Mouse (Mus musculus) G1E (cell line): Measurements from ENCODE around the gene Myo5a. TPM values are rescaled to one million over a fixed set of nuclear protein-coding genes. Genes with fewer than 3 reads are reported as not detected.

Experiments used
- ATAC-seq: 2 replicates; pipeline ENCODE4 v1.8.0; 2016; ENCODE audit warnings: mild to moderate bottlenecking; ENCODE audit not compliant: insufficient number of reproducible peaks, poor library complexity, low FRiP score, severe bottlenecking; ENCODE audit errors: extremely low read depth
- DNase-seq: peaks from one replicate; pipeline ENCODE4 v3.0.0; 2012; ENCODE audit warnings: low spot score
- H3K27me3 ChIP-seq: 2 replicates; pipeline ENCODE4 v1.6.1; 2012; ENCODE audit warnings: mild to moderate bottlenecking, low read length, inconsistent platforms; ENCODE audit not compliant: insufficient read depth
- H3K36me3 ChIP-seq: replicated peaks from 2 replicates; pipeline ENCODE3; 2012; ENCODE audit warnings: mild to moderate bottlenecking, inconsistent platforms
- H3K4me1 ChIP-seq: 2 replicates; pipeline ENCODE4 v1.6.1; 2012; ENCODE audit warnings: low read depth, low read length, inconsistent platforms, mixed read lengths; ENCODE audit not compliant: insufficient read depth
- H3K4me3 ChIP-seq: 2 replicates; pipeline ENCODE4 v1.5.1; 2012; ENCODE audit warnings: low read depth, mild to moderate bottlenecking, inconsistent platforms, low read length, moderate library complexity, mixed read lengths
- H3K9me3 ChIP-seq: replicated peaks from 2 replicates; pipeline ENCODE4 v1.6.1; 2012; ENCODE audit warnings: inconsistent platforms
- CTCF ChIP-seq: IDR thresholded peaks from 2 replicates; pipeline ENCODE4 v1.5.1; 2012; ENCODE audit warnings: low read depth, low read length, inconsistent platforms, mixed read lengths
- GATA1 ChIP-seq: IDR thresholded peaks from 2 replicates; pipeline ENCODE4 v1.6.1; 2012; ENCODE audit warnings: borderline replicate concordance, low read length, inconsistent platforms, mixed read lengths
- GATA2 ChIP-seq: IDR thresholded peaks from 2 replicates; pipeline ENCODE4 v1.6.1; 2012; ENCODE audit warnings: low read depth, low read length, inconsistent platforms, borderline replicate concordance
- POLR2AphosphoS5 ChIP-seq: IDR thresholded peaks from 2 replicates; pipeline ENCODE4 v1.6.1; 2012; ENCODE audit warnings: low read depth, low read length, inconsistent platforms; ENCODE audit not compliant: insufficient replicate concordance
- TAL1 ChIP-seq: conservative IDR thresholded peaks from 2 replicates; pipeline ENCODE4 v1.6.1; 2012; ENCODE audit warnings: low read depth, low read length, inconsistent platforms, mixed read lengths
- polyA plus RNA-seq: library from polyadenylated mRNA; stranded (reverse); fragments of >175 nt; gene quantifications from 2 replicates; pipeline ENCODE4 v1.2.3, GENCODE M21; 2012
- total RNA-seq, 2 experiments: library from RNA; stranded (forward) in 1 of 2; stranded (reverse) in 1 of 2; fragments of 200-1000 nt in 1 of 2; fragments of >200 nt in 1 of 2; fragmentation: Nextera tagmentation in 1 of 2; gene quantifications; 2 replicates each; pipeline ENCODE4 v1.2.3; 2014 to 2017

Gene Myo5a
- total and polyA plus RNA-seq, 3 experiments: 14.0 to 50.8 (median 43.1) TPM

DNA sequence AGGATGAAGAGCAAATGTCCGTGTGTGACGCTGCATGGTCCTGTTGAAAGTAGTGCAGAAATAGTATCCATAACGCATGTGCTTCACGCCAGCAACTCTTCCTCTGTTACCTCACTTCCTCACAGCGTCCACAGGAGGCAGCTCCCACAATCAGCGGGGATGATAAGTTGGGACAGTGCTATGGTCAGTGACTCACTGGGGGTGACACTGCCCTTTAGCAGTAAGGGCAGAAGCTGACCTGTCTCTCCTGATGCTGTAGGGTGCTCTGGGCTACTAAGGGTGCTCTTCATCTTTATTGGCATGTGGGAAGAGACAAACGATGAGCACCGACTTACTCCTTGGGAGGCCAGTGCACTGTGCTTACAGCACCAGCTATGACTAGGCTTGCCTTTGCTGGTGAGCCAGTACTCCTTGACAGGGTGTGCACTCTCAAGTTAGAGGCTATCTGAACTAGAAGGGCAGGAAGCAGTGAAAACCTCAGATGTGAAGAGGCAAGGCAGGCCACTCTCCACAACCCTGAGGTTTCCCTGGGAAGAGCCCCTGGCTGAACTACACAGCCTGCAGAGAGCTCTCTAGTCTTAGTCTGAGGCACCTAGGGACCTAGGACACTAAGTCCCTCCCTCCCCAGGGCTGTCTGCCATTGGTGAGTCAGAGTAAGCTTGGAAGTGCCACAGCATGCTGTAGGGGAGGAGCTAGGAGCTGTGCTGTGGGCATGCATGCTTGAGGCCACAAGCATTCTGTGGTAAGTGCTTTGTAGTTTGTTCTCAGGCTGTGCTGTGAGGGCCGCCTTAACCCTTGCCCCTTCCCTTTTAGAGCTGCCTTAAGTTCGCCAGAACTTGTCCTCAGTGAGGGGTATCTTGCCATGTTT, 150.8 kb downstream of the Myo5a start:
- Histone ChIP-seq H3K27me3 (no peaks in the 10 kb centered on the region), H3K4me3 (no peak overlapping the region), H3K4me1 (no peaks in the 10 kb centered on the region), H3K9me3 (no peaks in the 10 kb centered on the region), H3K36me3 (peaks cover 20% of the 10 kb centered on the region)
- ATAC-seq (no peak), DNase-seq (no peak)
- TF ChIP-seq CTCF: no peak
- TF ChIP-seq TAL1: no peak
- no peak for TF ChIP-seq GATA1
- TF ChIP-seq POLR2AphosphoS5: no peak
- TF ChIP-seq GATA2: no peak

DNA sequence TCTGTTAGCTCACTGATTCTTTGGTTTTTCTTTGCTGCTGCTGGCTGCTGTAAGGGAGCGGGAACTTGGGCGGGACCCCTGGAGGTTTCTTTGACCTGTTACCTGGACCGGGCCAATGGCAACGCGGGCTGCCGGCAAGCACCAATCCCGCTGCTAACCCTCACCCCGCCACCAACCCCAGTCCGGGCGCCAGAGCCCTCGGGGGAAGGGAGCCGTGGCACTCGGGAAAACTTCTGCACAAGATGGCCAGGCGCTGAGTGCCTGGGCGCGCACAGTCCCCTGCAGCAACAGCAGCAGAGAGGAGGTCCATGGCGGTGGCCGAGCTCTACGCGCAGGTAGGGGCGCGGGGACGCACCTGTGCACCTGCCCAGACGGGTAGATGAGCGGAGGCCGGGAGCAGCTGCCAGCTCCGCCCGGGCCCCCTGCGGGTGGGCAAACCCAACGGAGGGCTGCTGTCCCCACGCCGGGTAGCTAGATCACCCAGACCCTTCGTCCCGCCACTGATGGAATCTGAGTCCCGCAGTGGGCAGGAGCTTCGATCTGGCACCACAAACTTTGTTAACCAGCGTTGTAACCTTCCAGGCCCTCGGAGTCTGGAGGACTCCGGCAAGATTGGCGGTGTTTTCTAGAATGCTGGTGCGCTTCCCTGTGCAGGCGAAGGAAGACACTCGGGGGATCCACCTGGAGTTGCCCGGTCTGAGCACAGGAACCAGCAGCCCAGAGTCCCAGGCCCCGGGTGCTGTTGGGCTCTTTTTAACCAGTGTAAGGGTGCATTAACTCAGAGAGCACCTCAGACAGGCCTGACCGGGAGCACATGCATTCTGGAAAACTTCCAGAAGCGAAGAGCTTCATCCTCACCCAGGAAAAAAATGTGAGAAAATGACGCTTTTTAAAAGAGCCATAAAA, 161.3 kb downstream of the Myo5a start, which contains the start of gene Myo5c:
TSS of gene Myo5c (plus strand) at position 180 of the 906 bp plus-strand sequence.
- no peak for DNase-seq
- no peak within 1 kb of the TSS for H3K4me3 ChIP-seq
- TF ChIP-seq TAL1: no peak

DNA sequence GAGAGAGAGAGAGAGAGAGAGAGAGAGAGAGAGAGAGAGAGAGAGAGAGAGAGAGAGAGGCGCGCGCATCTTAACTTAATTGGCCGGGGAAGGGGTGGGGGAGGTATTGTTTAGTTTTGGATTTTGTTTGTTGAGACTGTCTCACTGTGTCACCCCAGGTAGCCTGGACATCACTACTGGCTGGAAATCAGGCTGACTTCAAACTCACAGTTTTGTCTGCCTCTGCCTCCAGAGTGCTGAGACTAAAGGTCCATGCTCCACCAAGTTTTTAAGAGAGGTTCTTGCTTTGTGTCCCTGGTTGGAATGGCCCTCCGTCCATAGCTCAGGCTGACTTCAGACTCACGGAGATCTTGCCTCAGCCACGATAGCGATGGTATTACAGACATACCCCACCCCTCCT, 162.0 kb downstream of the Myo5a start:
- ATAC-seq (no peak), DNase-seq (no peak)
- TF ChIP-seq GATA1 (no peak), GATA2 (no peak), POLR2AphosphoS5 (no peak), CTCF (no peak), TAL1 (no peak)
- H3K9me3 ChIP-seq: no peaks in the 10 kb centered on the region
- H3K4me3 ChIP-seq: no peak overlapping the region
- H3K4me1 ChIP-seq: no peaks in the 10 kb centered on the region
- peaks cover 7% of the 10 kb centered on the region for H3K27me3 ChIP-seq
- no peaks in the 10 kb centered on the region for H3K36me3 ChIP-seq

More for the DNA sequence above, 161.3 kb downstream of the Myo5a start, which contains the start of gene Myo5c:
- Histone ChIP-seq H3K27me3 (peaks cover 7% of the 10 kb centered on the region), H3K4me1 (no peaks in the 10 kb centered on the region), H3K9me3 (no peaks in the 10 kb centered on the region), H3K36me3 (no peaks in the 10 kb centered on the region)
- no peak for ATAC-seq

DNA sequence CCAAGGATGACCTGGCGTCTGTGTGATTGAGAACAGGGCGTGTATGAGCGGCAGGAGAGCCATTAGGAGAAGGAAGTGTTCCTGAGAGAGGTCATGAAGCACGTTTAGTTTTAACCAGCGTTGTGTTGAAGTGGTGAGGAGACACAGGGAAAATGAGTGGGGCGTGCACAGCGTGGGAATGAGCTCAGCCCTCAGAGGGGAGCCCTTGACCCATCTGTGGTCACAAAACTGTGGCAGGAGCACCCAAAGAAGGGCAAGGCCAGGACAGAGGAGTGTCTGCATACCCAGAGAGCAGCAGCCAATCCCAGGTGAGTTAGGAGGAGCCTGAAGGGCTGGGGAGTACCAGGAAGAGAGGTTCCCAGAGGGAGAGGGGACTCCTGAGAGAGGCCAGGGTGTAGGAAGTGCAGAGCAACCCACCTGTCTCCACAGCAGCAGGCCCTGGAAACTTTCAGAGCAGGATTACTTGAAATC, 163.5 kb downstream of the Myo5a start:
- no peak for DNase-seq
- H3K27me3 ChIP-seq: peaks cover 11% of the 10 kb centered on the region; the same call in 1 of the 2 replicates
- no peak for TF ChIP-seq TAL1
- no peak for TF ChIP-seq CTCF
- no peak for TF ChIP-seq POLR2AphosphoS5
- TF ChIP-seq GATA2: no peak
- no peak for TF ChIP-seq GATA1
- H3K4me3 ChIP-seq: no peak overlapping the region
- H3K36me3 ChIP-seq: no peaks in the 10 kb centered on the region
- H3K4me1 ChIP-seq: no peaks in the 10 kb centered on the region
- no peak for ATAC-seq
- no peaks in the 10 kb centered on the region for H3K9me3 ChIP-seq

DNA sequence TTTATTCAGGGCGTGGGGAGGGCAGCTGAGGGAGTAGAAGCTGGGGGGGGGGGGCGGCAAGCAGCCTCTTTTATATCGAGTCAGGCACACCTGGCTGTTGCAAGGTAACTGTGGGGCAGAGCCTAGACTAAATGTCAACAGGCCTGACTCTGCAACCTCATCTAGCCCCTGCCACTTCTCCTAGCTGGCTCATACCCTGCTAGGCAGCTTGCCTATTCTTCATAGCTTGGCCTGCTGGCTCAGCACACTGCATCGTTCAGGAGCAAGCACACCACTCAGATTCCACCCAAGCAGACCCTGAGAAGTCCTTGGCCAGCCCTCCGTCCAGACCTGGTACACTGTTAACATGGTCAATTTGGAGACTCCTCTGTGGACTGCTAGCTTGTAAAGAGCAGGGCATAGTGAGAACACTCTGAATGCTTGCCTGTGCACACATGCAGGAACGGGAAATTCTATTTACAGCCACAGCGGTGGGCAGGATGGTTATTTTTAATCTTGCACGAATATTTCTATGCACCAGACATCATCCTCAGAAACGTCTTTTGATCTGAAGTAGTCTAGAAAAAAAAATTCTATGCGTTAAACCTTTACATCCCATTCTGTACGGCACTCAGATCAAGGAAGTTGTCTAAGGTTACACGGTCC, 164.3 kb downstream of the Myo5a start:
- Histone ChIP-seq H3K9me3 (no peaks in the 10 kb centered on the region), H3K27me3 (peaks cover 11% of the 10 kb centered on the region; the same call in 1 of the 2 replicates), H3K36me3 (no peaks in the 10 kb centered on the region), H3K4me1 (no peaks in the 10 kb centered on the region), H3K4me3 (no peak overlapping the region)
- TF ChIP-seq CTCF: no peak
- no peak for TF ChIP-seq GATA1
- TF ChIP-seq TAL1: no peak
- TF ChIP-seq POLR2AphosphoS5: no peak
- no peak for TF ChIP-seq GATA2
- no peak for DNase-seq
- no peak for ATAC-seq

DNA sequence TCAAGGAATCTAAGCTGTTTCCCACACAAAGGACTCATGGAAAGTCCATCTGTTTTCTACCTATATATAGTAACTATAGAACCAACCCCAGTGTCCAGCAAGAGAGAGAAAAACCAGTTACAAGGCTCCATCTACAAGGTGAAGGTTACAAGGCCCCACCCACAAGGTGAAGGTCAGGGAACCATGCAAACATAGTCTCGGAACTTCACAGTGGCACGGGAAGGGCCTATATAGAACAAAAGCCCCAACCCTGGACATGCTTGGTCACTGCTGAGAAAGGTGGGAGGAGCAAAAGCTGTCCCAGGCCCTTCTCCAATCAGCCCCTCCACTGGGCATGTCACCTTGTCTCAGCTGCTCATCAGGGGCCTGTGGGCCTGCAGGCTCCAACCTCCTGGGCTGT, 164.9 kb downstream of the Myo5a start:
- Histone ChIP-seq H3K9me3 (no peaks in the 10 kb centered on the region), H3K36me3 (no peaks in the 10 kb centered on the region), H3K4me3 (no peak overlapping the region), H3K27me3 (peaks cover 11% of the 10 kb centered on the region; the same call in 1 of the 2 replicates), H3K4me1 (no peaks in the 10 kb centered on the region)
- TF ChIP-seq GATA2 (no peak), GATA1 (no peak), CTCF (no peak), POLR2AphosphoS5 (no peak), TAL1 (no peak)
- DNase-seq (no peak), ATAC-seq (no peak)
